Mouse (Mus musculus) embryonic stem cell, embryonic (primary cell): ENCODE data around the gene Sumf1.

Experiments used
- CTCF ChIA-PET, 4 experiments: fragments of 300-600 bp in 2 of 4; fragments of 350-600 bp in 2 of 4; sonication (Branson Sonifier 250); formaldehyde crosslinking; loops; one replicate each; lab custom pipeline; 2022; ENCODE audit warnings: inconsistent platforms in 2 of 4; lab: Charles Lee
- POLR2A ChIA-PET, 4 experiments: fragments of 300-600 bp in 2 of 4; fragments of 350-600 bp in 2 of 4; sonication (Branson Sonifier 250); formaldehyde crosslinking; loops; one replicate each; lab custom pipeline; 2022; ENCODE audit warnings: antibody characterized with exemption in 4 of 4, inconsistent platforms in 1 of 4; lab: Charles Lee

Gene Sumf1

GRCm38 (mm10) chr6:108093449-108093848 is 91.9 kb downstream of the Sumf1 start:
- CTCF ChIA-PET = interaction anchor here in 1 of 4 experiments (0.6 kb wide), 1 partner anchor 638 kb away, joined by 3 read pairs; no protein-coding TSS in a partner anchor
- POLR2A ChIA-PET = interaction anchor here in 1 of 4 experiments (1.2 kb wide), 1 partner anchor 119 kb away, joined by 3 read pairs; the partner anchor contains the start of gene Itpr1

GRCm38 (mm10) chr6:108092646-108093045 is 92.7 kb downstream of the Sumf1 start:
- POLR2A ChIA-PET = no interaction called here
- CTCF ChIA-PET = no interaction called here

GRCm38 (mm10) chr6:108091296-108091695 is 94.1 kb downstream of the Sumf1 start:
- ChIA-PET CTCF (no interaction called here), POLR2A (interaction anchor here in 1 of 4 experiments (2.2 kb wide), 1 partner anchor 24 kb away, joined by 4 read pairs; no protein-coding TSS in a partner anchor)

- ChIA-PET CTCF (interaction anchor here in 1 of 4 experiments (0.5 kb wide), 1 partner anchor 23 kb away, joined by 3 read pairs; no protein-coding TSS in a partner anchor), POLR2A (interaction anchor here in 1 of 4 experiments (0.6 to 1.8 kb wide), 2 partner anchors 11 to 21 kb away, joined by 3 to 6 read pairs; partner anchors contain the start of gene Setmar)
Measured at GRCm38 (mm10) chr6:108075857-108076256, 109.5 kb downstream of the Sumf1 start.

GRCm38 (mm10) chr6:108074624-108075023 is 110.8 kb downstream of the Sumf1 start:
- ChIA-PET POLR2A (interaction anchor here in 2 of 4 experiments (1.1 to 2.1 kb wide), 3 partner anchors 9 to 24 kb away, joined by 3 to 6 read pairs (median 5); partner anchors contain the start of gene Setmar (in 2 of the 2)), CTCF (interaction anchor here (0.6 to 2.3 kb wide), 4 partner anchors 9 to 330 kb away, joined by 5 to 8 read pairs (median 7); partner anchors contain the start of gene Setmar (in 2 of the 4))

- POLR2A ChIA-PET = interaction anchor here in 2 of 4 experiments (1.1 to 2.1 kb wide), 2 partner anchors 9 to 25 kb away, joined by 3 to 5 read pairs; partner anchors contain the start of gene Setmar (in 1 of the 2)
Measured at GRCm38 (mm10) chr6:108073931-108074330, 111.5 kb downstream of the Sumf1 start.

GRCm38 (mm10) chr6:108073071-108073470 is 112.3 kb downstream of the Sumf1 start:
- ChIA-PET CTCF (interaction anchor here in 2 of 4 experiments (2.3 kb wide), 2 partner anchors 8 kb away, joined by 7 to 8 read pairs; partner anchors contain the start of gene Setmar (in 2 of the 2)), POLR2A (interaction anchor here in 2 of 4 experiments (0.7 to 2.1 kb wide), 2 partner anchors 8 to 1076 kb away, joined by 4 to 5 read pairs; partner anchors contain the start of gene Setmar (in 1 of the 2))

More at GRCm38 (mm10) chr6:108073931-108074330, 111.5 kb downstream of the Sumf1 start:
- CTCF ChIA-PET = interaction anchor here in 3 of 4 experiments (0.6 to 2.3 kb wide), 3 partner anchors 9 to 330 kb away, joined by 5 to 8 read pairs (median 7); partner anchors contain the start of gene Setmar (in 2 of the 3)

GRCm38 (mm10) chr6:108070947-108071346 is 114.4 kb downstream of the Sumf1 start:
- ChIA-PET CTCF (no interaction called here), POLR2A (interaction anchor here in 2 of 4 experiments (0.6 to 2.0 kb wide), 5 partner anchors 36 to 589 kb away, joined by 3 to 6 read pairs (median 4); partner anchors contain the start of gene Itpr1 (in 1 of the 2))

- POLR2A ChIA-PET = interaction anchor here in 3 of 4 experiments (0.6 to 2.3 kb wide), 44 partner anchors 8 to 1299 kb away, joined by 3 to 31 read pairs (median 4); partner anchors contain the start of genes Bhlhe40 (in 3 of the 3), Itpr1 (in 3 of the 3), Edem1 (in 1 of the 3) and Lrrn1 (in 1 of the 3)
- CTCF ChIA-PET = interaction anchor here (0.5 to 3.0 kb wide), 78 partner anchors 8 to 690 kb away, joined by 3 to 25 read pairs (median 5); partner anchors contain the start of genes Bhlhe40 (in 1 of the 4), Itpr1 (in 1 of the 4) and Sumf1 (in 1 of the 4)
Measured at GRCm38 (mm10) chr6:108065583-108065982, 119.8 kb downstream of the Sumf1 start.

- CTCF ChIA-PET = interaction anchor here (0.6 to 3.0 kb wide), 67 partner anchors 8 to 1150 kb away, joined by 3 to 25 read pairs (median 4); partner anchors contain the start of genes Bhlhe40 (in 1 of the 4), Itpr1 (in 1 of the 4) and Sumf1 (in 1 of the 4)
Measured at GRCm38 (mm10) chr6:108064918-108065526, 120.4 kb downstream of the Sumf1 start, which contains the start of gene Setmar. Setmar (plus strand) TSS chr6:108065045.

GRCm38 (mm10) chr6:108061121-108061520 is 124.3 kb downstream of the Sumf1 start:
- ChIA-PET POLR2A (no interaction called here), CTCF (no interaction called here)

More at GRCm38 (mm10) chr6:108064918-108065526, 120.4 kb downstream of the Sumf1 start, which contains the start of gene Setmar:
- POLR2A ChIA-PET = interaction anchor here in 3 of 4 experiments (0.6 to 2.3 kb wide), 45 partner anchors 8 to 1298 kb away, joined by 3 to 31 read pairs (median 4); partner anchors contain the start of genes Bhlhe40 (in 3 of the 3), Itpr1 (in 3 of the 3), Edem1 (in 1 of the 3) and Lrrn1 (in 1 of the 3)

GRCm38 (mm10) chr6:108058066-108058465 is 127.3 kb downstream of the Sumf1 start:
- POLR2A ChIA-PET = no interaction called here
- CTCF ChIA-PET = no interaction called here

- ChIA-PET POLR2A (interaction anchor here in 1 of 4 experiments (1.0 kb wide), 1 partner anchor 8 kb away, joined by 3 read pairs; the partner anchor contains the start of gene Setmar), CTCF (interaction anchor here in 2 of 4 experiments (0.5 to 1.4 kb wide), 2 partner anchors 8 kb away, joined by 4 to 12 read pairs; partner anchors contain the start of gene Setmar (in 1 of the 2))
Measured at GRCm38 (mm10) chr6:108057353-108057752, 128.0 kb downstream of the Sumf1 start.
